Mouse (Mus musculus) embryonic fibroblast, embryonic 13.5 days (primary cell): ENCODE data around the gene Gtf2h2.

ENCODE experiments used
- CTCF ChIP-seq: IDR thresholded peaks from 2 replicates; pipeline ENCODE4 v1.5.1; 2011; ENCODE audit warnings: mild to moderate bottlenecking, control low read depth, low read length, moderate library complexity, borderline replicate concordance; ENCODE audit not compliant: insufficient read depth
- POLR2A ChIP-seq: IDR thresholded peaks from 2 replicates; pipeline ENCODE4 v1.6.1; 2011; ENCODE audit warnings: low read depth, mild to moderate bottlenecking, control low read depth, low read length, moderate library complexity

DNA sequence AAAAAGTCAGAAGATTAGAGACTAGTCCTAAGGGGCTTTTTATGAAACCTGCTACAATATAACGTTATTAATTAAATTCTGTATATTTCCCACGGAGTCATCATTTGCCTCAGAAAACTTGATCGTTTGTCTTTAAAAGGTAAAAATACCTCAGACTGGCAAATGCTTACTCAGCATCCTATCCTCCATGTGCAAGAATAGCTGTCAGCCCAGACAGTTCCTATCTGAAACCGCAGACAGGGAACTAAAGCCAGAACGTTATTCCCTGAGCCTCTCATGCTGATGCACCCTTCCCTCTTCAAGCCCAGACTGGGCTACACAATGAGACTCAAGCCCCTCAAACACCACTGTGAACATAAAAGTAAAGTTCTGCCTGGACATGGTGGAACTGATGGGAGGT lies 2.0 kb downstream of the Gtf2h2 start:
- TF ChIP-seq CTCF (no peak), POLR2A (no peak)
